Mouse (Mus musculus): ENCODE results near the gene Pex12. TPM values are rescaled to one million over a fixed set of nuclear protein-coding genes. Genes with fewer than 3 reads are reported as not detected.

Pex12 gene
- polyA plus RNA-seq, 1 experiment from 2014 or later: 15.4 TPM

- H3K9ac ChIP-seq: no peak overlapping the region
- H3K27me3 ChIP-seq: no peaks in the 10 kb centered on the region
- peaks cover 39% of the 10 kb centered on the region for H3K4me1 ChIP-seq
- H3K4me2 ChIP-seq: peak overlapping the region; percentile 72; the same call in 1 of the 2 replicates
- no peak overlapping the region for H3K27ac ChIP-seq
- peak overlapping the region; percentile 88; the same call in 1 of the 2 replicates for H3K4me3 ChIP-seq (replicated peaks)
- no peaks in the 10 kb centered on the region for H3K9me3 ChIP-seq
- no peak for ATAC-seq (ENCODE audit: low FRiP score)
- H3K36me3 ChIP-seq (replicated peaks): peaks cover 12% of the 10 kb centered on the region
- WGBS: 68% methylated on average over 2 of the region's 2 CpGs
These were observed 955 bp downstream of the Pex12 start for GRCm38 (mm10) chr11:83301431-83301831.

DNA sequence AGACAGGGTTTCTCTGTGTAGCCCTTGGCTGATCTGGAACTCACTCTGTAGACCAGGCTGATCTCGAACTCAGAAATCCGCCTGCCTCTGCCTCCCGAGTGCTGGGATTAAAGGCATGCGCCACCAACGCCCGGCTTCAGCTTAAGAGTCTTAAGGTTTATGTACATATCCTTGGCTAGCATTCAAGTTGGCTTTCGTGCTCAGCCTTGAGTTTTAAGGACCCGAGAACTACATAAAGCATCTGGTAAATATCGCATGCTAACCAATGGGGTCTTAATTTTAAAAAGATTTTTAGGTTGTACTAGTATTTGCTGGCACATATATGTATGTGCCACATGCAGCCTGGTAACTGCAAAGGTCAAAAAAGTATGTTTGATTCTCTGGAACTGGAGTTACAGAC is 2.7 kb downstream of the Pex12 start:
- Histone ChIP-seq H3K36me3 (replicated peaks) (peaks cover 26% of the 10 kb centered on the region), H3K27ac (no peak overlapping the region), H3K9ac (no peak overlapping the region), H3K4me3 (replicated peaks) (no peak overlapping the region), H3K27me3 (no peaks in the 10 kb centered on the region), H3K9me3 (no peaks in the 10 kb centered on the region), H3K4me1 (peaks cover 36% of the 10 kb centered on the region), H3K4me2 (no peak overlapping the region)
- no peak for ATAC-seq (ENCODE audit: low FRiP score)
- WGBS: 93% methylated on average over 9 of the region's 9 CpGs

- Histone ChIP-seq H3K9me3 (no peaks in the 10 kb centered on the region), H3K36me3 (replicated peaks) (peaks cover 26% of the 10 kb centered on the region), H3K27me3 (no peaks in the 10 kb centered on the region), H3K4me1 (peaks cover 31% of the 10 kb centered on the region), H3K4me2 (peak within 1 kb of the TSS; percentile 78), H3K9ac (peak within 1 kb of the TSS; percentile 78), H3K4me3 (replicated peaks) (peak within 1 kb of the TSS; percentile 68), H3K27ac (peak within 1 kb of the TSS; percentile 91)
- WGBS: 2% methylated on average over 56 of the region's 56 CpGs
- peak; percentile 89 for ATAC-seq (ENCODE audit: low FRiP score)
These were observed 3.9 kb downstream of the Pex12 start, which contains the start of gene Ap2b1 for GRCm38 (mm10) chr11:83298225-83299195. Ap2b1 (plus strand) TSS chr11:83299024.

DNA sequence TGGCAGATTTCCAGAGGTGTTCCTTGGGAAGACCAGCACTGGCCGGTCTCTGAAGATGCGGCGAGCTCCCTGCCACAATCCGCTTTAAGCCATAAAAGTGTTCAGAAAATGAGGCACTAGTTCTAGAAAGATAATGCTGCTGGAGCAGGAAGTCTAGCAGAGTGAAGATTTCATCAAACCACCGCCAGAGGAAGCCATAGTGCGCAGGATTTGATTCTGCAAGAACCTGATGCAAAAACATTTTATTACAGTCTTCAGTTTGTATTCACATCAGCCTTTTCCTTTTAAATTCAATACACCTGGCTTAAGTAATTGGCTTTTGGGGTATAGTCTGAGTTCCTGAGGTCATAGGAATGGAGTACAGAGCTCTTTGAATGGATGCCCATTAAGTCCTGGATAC is 4.6 kb downstream of the Pex12 start:
- ATAC-seq (ENCODE audit: low FRiP score): no peak
- H3K4me3 ChIP-seq (replicated peaks): peak overlapping the region; percentile 68
- H3K27ac ChIP-seq: no peak overlapping the region
- peak overlapping the region; percentile 78 for H3K9ac ChIP-seq
- H3K9me3 ChIP-seq: no peaks in the 10 kb centered on the region
- H3K4me2 ChIP-seq: peak overlapping the region; percentile 78
- H3K36me3 ChIP-seq (replicated peaks): peaks cover 26% of the 10 kb centered on the region
- H3K4me1 ChIP-seq: peaks cover 32% of the 10 kb centered on the region
- WGBS: 87% methylated on average over 6 of the region's 6 CpGs
- no peaks in the 10 kb centered on the region for H3K27me3 ChIP-seq

DNA sequence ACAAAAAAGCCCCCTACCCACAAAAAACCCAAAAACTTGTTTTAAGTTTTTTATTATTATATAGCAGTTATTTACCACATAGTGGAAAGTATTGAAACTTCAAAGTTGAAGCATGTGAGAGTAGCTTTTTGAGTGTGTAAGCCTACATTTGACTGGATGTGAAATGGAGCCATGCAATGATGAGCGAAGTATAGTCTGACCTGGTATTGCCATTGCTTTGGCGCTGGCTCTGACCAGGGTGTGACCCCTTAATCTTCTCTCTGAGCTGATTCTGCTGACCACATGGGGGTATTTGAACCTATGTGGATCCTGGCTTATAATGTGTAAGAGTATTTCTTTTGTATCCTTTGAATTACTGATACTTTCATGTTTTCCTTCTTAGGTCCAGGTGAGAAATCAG is 8.3 kb downstream of the Pex12 start:
- peaks cover 37% of the 10 kb centered on the region for H3K4me1 ChIP-seq
- H3K4me3 ChIP-seq (replicated peaks): no peak overlapping the region
- H3K36me3 ChIP-seq (replicated peaks): peaks cover 26% of the 10 kb centered on the region
- no peaks in the 10 kb centered on the region for H3K27me3 ChIP-seq
- no peak for ATAC-seq (ENCODE audit: low FRiP score)
- H3K4me2 ChIP-seq: no peak overlapping the region
- no peak overlapping the region for H3K9ac ChIP-seq
- 85% methylated on average over 2 of the region's 2 CpGs for WGBS
- no peaks in the 10 kb centered on the region for H3K9me3 ChIP-seq
- H3K27ac ChIP-seq: no peak overlapping the region

GRCm38 (mm10) chr11:83293182-83293581 is 9.2 kb downstream of the Pex12 start:
- Histone ChIP-seq H3K4me3 (replicated peaks) (peak overlapping the region; percentile 52), H3K4me1 (peaks cover 35% of the 10 kb centered on the region), H3K27me3 (no peaks in the 10 kb centered on the region), H3K9me3 (no peaks in the 10 kb centered on the region), H3K27ac (no peak overlapping the region), H3K4me2 (peak overlapping the region; percentile 79), H3K9ac (peak overlapping the region; percentile 73), H3K36me3 (replicated peaks) (peaks cover 26% of the 10 kb centered on the region)
- ATAC-seq (ENCODE audit: low FRiP score): no peak
- 100% methylated on average over 1 of the region's 1 CpGs for WGBS

DNA sequence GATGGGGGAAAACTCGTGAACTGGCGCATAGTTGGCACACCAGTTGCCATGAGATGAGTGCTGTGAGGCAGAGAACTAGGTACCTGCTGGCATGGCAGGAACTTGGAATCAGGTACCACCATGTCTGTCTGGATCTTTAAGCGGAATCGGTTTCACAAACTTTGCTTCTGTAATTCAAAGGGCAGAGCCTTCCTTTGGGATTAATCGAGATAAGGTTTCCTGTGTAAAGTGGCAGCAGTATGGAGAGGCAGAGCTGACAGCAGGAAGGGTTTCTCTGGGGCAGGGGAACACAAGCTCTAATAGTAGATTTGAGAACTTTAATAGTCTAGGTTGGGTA is 10.2 kb downstream of the Pex12 start:
- WGBS: 2% methylated on average over 5 of the region's 5 CpGs
- peak overlapping the region; percentile 79 for H3K4me2 ChIP-seq
- peak overlapping the region; percentile 70; the same call in 1 of the 2 replicates for H3K27ac ChIP-seq
- H3K36me3 ChIP-seq (replicated peaks): peaks cover 22% of the 10 kb centered on the region
- H3K9me3 ChIP-seq: no peaks in the 10 kb centered on the region
- H3K4me1 ChIP-seq: peaks cover 26% of the 10 kb centered on the region
- peak overlapping the region; percentile 73 for H3K9ac ChIP-seq
- H3K27me3 ChIP-seq: no peaks in the 10 kb centered on the region
- no peak for ATAC-seq (ENCODE audit: low FRiP score)
- peak overlapping the region; percentile 52 for H3K4me3 ChIP-seq (replicated peaks)

DNA sequence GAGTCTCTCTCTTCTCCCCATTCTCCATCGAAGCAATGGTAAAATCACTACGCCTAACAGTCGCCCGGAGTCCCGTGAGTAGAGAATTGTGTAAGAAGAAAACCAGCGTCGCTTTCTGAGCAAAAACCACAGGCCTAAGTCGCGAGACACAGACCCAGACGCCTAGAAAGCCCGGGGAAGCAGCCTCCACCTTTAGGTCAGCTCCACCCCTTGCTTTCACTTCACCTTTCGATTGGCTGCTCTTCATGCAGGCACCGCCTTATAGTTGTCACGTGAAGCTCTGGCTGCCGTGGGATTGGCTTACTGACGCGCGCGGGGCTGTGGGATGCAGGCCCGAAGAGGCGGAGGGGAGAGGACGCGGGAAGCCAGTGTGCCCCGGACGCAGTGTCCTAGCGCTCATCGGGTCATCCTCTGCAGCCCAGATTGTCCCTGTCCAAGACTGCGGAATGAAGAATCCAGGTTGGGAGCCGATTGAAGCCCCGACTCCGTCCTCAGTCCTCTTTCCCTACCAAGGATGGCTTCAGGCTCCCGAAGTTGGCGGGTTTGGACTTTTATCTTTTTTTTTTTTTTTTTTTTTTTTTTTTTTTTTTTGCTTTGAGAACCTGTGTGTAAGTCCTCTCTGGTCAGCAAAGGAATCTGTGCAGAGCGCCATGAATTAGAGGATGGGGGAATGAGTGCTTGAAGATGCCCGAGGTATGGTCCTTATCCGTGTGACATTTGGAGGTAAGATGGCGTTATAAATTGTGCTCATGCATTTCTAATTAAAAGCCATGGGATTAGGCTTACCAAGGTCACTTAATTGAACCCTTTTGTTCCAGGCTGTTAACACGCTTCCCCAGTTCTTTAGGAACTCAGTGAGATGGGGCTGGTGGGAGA is 10.8 kb downstream of the Pex12 start:
- WGBS: under 1% methylated on average over 38 of the region's 38 CpGs
- Histone ChIP-seq H3K9me3 (no peaks in the 10 kb centered on the region), H3K9ac (peak overlapping the region; percentile 73), H3K27me3 (no peaks in the 10 kb centered on the region), H3K4me3 (replicated peaks) (peak overlapping the region; percentile 52), H3K36me3 (replicated peaks) (peaks cover 16% of the 10 kb centered on the region), H3K27ac (peak overlapping the region; percentile 70), H3K4me1 (peaks cover 23% of the 10 kb centered on the region), H3K4me2 (peak overlapping the region; percentile 79)
- peak; percentile 100 for ATAC-seq (ENCODE audit: low FRiP score)

DNA sequence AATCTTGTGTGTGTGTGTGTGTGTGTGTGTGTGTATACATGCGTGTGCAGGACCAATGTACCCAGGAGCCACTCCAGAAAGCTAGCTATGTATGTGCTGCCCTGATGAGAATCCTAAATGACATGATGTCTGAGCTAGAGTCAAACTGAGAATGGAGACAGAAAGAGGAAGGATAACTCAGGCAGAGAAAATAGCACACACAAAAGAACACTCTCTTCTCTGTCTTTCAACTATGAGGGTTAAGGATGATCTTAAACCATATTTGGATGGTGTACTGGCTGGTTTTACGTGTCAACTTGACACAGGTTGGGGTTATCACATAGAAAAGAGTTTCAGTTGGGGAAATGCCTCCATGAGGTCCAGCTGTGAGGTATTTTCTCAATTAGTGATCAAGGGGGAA is 12.8 kb downstream of the Pex12 start:
- H3K4me3 ChIP-seq (replicated peaks): no peak overlapping the region
- 86% methylated on average over 2 of the region's 2 CpGs for WGBS
- H3K4me2 ChIP-seq: no peak overlapping the region
- no peaks in the 10 kb centered on the region for H3K27me3 ChIP-seq
- ATAC-seq (ENCODE audit: low FRiP score): no peak
- H3K9me3 ChIP-seq: no peaks in the 10 kb centered on the region
- H3K27ac ChIP-seq: no peak overlapping the region
- H3K36me3 ChIP-seq (replicated peaks): no peaks in the 10 kb centered on the region
- peaks cover 23% of the 10 kb centered on the region for H3K4me1 ChIP-seq
- H3K9ac ChIP-seq: no peak overlapping the region

DNA sequence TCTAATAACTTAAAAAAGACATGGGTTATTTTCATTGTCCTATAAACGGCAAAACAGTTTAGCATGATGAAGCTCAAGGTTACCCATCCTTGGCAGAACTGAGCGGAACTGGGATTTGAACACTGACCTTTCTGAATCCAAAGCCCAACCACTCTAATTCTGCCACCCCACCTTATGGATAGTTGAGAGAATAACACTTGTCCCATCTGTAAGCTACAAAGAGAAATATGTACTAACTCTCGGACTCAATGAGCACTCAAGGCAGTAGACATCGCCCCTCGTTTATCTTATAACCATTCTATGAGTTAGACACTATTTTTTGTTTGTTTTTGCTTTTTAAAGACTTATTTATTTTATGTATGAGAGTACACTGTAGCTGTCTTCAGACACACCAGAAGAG is 13.3 kb downstream of the Pex12 start:
- Histone ChIP-seq H3K4me1 (peaks cover 21% of the 10 kb centered on the region), H3K27ac (no peak overlapping the region), H3K4me3 (replicated peaks) (no peak overlapping the region), H3K36me3 (replicated peaks) (no peaks in the 10 kb centered on the region), H3K9ac (no peak overlapping the region), H3K4me2 (no peak overlapping the region), H3K9me3 (no peaks in the 10 kb centered on the region), H3K27me3 (no peaks in the 10 kb centered on the region)
- WGBS: 92% methylated on average over 5 of the region's 5 CpGs
- ATAC-seq (ENCODE audit: low FRiP score): no peak

GRCm38 (mm10) chr11:83286566-83286965 is 15.8 kb downstream of the Pex12 start, which contains the start of gene Slfn14:
Slfn14 (minus strand) TSS chr11:83286726.
- Histone ChIP-seq H3K4me2 (no peak within 1 kb of the TSS), H3K27me3 (no peaks in the 10 kb centered on the region), H3K4me1 (peaks cover 3% of the 10 kb centered on the region; the same call in 1 of the 2 replicates), H3K27ac (no peak within 1 kb of the TSS), H3K9me3 (no peaks in the 10 kb centered on the region), H3K9ac (no peak within 1 kb of the TSS), H3K4me3 (replicated peaks) (no peak within 1 kb of the TSS), H3K36me3 (replicated peaks) (no peaks in the 10 kb centered on the region)
- ATAC-seq (ENCODE audit: low FRiP score): no peak
- WGBS: 73% methylated on average over 1 of the region's 1 CpGs

DNA sequence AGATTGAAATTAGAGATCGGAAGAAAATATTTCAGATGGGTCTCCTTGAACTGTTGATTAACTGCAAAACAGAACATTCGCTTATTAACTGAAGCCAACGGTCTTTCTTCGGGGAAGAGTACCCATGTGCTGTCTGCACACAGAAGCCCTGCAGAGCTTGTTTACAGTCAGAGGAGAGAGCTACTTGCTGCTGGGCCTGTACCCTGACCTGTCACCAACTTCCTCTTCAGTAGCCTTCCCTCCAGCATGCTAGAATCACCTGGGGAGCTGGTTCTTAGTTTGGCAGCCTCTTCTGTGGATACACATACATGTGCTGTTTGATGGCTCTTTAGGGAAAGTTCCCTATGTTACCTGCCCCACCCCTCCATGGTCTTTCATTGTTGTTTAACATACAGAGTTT is 16.8 kb downstream of the Pex12 start:
- no peaks in the 10 kb centered on the region for H3K27me3 ChIP-seq
- no peaks in the 10 kb centered on the region for H3K36me3 ChIP-seq (replicated peaks)
- H3K4me2 ChIP-seq: no peak overlapping the region
- no peak overlapping the region for H3K27ac ChIP-seq
- no peak overlapping the region for H3K4me3 ChIP-seq (replicated peaks)
- H3K4me1 ChIP-seq: no peaks in the 10 kb centered on the region
- H3K9ac ChIP-seq: no peak overlapping the region
- WGBS: 94% methylated on average over 4 of the region's 4 CpGs
- no peaks in the 10 kb centered on the region for H3K9me3 ChIP-seq
- ATAC-seq (ENCODE audit: low FRiP score): no peak

Data from forebrain, embryonic 12.5 days (tissue).